In the genomic region with DNA sequence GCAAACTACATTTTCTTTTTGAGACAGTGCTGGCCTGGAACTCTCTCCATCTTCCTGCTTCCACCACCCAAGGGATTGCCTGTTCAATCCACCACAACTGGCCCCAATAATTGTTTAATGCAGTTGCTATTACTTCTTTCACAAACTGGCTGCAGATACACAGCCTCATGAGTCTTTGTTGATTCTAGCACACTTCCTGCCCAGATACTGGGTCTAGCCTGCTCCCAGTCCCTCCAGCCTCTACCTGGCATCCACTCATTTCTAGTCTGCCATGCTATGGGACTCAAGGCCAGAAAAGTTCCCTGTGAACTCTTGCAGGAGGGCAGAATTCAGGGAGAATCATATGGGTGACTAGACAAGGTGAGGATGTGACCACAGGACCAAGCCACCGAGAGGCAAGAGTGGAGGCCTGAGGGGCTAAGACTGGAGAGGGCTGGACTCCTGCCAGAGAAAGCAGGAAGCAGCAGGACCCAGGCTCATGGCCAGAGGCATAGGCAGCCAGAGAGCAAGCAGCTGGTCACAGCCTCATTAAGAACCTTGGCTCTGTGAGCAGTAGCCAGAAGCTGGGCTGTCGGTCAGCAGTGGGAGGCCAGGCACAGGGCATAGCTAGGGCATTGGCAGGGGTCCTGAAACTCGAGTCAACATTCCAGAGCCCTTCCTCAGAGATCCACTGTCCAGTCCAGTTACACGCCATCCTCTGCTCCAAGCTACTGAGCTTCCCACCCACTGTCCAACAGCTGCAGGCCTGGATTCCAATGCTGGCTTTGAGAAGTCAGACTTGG, we compare ENCODE assay signal across 8 mouse cellular contexts. TPM values are rescaled to one million over a fixed set of nuclear protein-coding genes. Genes with fewer than 3 reads are reported as not detected.
A peak's percentile ranks its signal among the peaks of the same experiment; 100 is the strongest.
DNase-seq lines count a peak whose midpoint lies in the region; ATAC-seq and TF ChIP-seq lines count a peak whose summit lies in the region.

No protein-coding gene starts in this region.

- intact Hi-C loops in left cerebral cortex, postnatal 10 days (cut with DNase I): no loop called here
- intact Hi-C loops in left cerebral cortex, postnatal 36 days (cut with DNase I): no loop called here

- TF ChIP-seq CTCF in cerebellum, adult 2 months (IDR thresholded peaks at IDR 0.05; ENCODE audit: borderline replicate concordance, insufficient read depth, low read depth, low read length): no peak
- no peak for TF ChIP-seq CTCF in small intestine, adult 2 months (IDR thresholded peaks at IDR 0.05; ENCODE audit: extremely low read depth, insufficient read length, insufficient replicate concordance, low read depth, low read length)

- DNase-seq in left cerebral cortex, postnatal 10 days (ENCODE audit: extremely low spot score in 1 of 2, low spot score in 2 of 2): peak; percentile 58 to 89
- DNase-seq in left cerebral cortex, postnatal 36 days (ENCODE audit: low spot score in 2 of 2): no peak
- DNase-seq in cerebellum, adult 2 months: peak; percentile 12 to 27
- no peak for DNase-seq in heart, embryonic 10.5 days (ENCODE audit: low spot score)
- peak; percentile 63 for DNase-seq in kidney, adult 9 months
- DNase-seq in thymus, postnatal 36 days: no peak

- ATAC-seq in liver, embryonic 15.5 days (ENCODE audit: insufficient read depth): no peak

- no peak for TF ChIP-seq POLR2A in cerebellum, adult 2 months (IDR thresholded peaks at IDR 0.05; ENCODE audit: borderline replicate concordance, insufficient read depth, low read length)
- no peak for TF ChIP-seq POLR2A in small intestine, adult 2 months (IDR thresholded peaks at IDR 0.05; ENCODE audit: low read depth, low read length)

- no peak overlapping the region for H3K4me2 ChIP-seq in liver, embryonic 15.5 days

- no peak overlapping the region for H3K9ac ChIP-seq in liver, embryonic 15.5 days

- no peak overlapping the region for H3K27ac ChIP-seq in cerebellum, adult 2 months (ENCODE audit: insufficient read depth, low read length)
- peak overlapping the region; percentile 52; the same call in 1 of the 2 replicates for H3K27ac ChIP-seq in heart, embryonic 10.5 days
- peak overlapping the region; percentile 29; the same call in 1 of the 2 replicates for H3K27ac ChIP-seq in liver, embryonic 15.5 days (replicated peaks)
- H3K27ac ChIP-seq in small intestine, adult 2 months (ENCODE audit: insufficient read depth, low read depth, low read length): peak overlapping the region; percentile 71

- 5% methylated on average over 4 of the region's 4 CpGs for WGBS in cerebellum, adult 2 months
- WGBS in heart, embryonic 10.5 days: 47% methylated on average over 4 of the region's 4 CpGs
- 49% methylated on average over 4 of the region's 4 CpGs for WGBS in liver, embryonic 15.5 days (ENCODE audit: insufficient replicate concordance)
- WGBS in small intestine, adult 2 months: 45% methylated on average over 4 of the region's 4 CpGs

- H3K36me3 ChIP-seq in heart, embryonic 10.5 days: no peaks in the 10 kb centered on the region
- no peaks in the 10 kb centered on the region for H3K36me3 ChIP-seq in liver, embryonic 15.5 days (replicated peaks)
- H3K36me3 ChIP-seq in small intestine, adult 2 months (ENCODE audit: control insufficient read depth, insufficient read depth, low read length): no peaks in the 10 kb centered on the region; the same call in 1 of the 2 replicates

- no peaks in the 10 kb centered on the region for H3K9me3 ChIP-seq in heart, embryonic 10.5 days
- H3K9me3 ChIP-seq in liver, embryonic 15.5 days (replicated peaks): no peaks in the 10 kb centered on the region

- no peak overlapping the region for H3K4me3 ChIP-seq in cerebellum, adult 2 months (replicated peaks; ENCODE audit: insufficient read depth, low read depth, low read length)
- no peak overlapping the region for H3K4me3 ChIP-seq in heart, embryonic 10.5 days
- H3K4me3 ChIP-seq in liver, embryonic 15.5 days (replicated peaks): no peak overlapping the region
- no peak overlapping the region for H3K4me3 ChIP-seq in small intestine, adult 2 months (ENCODE audit: low read depth, low read length)

- H3K27me3 ChIP-seq in cerebellum, adult 2 months (ENCODE audit: control insufficient read depth, insufficient read depth, low read length): no peaks in the 10 kb centered on the region; the same call in 1 of the 2 replicates
- H3K27me3 ChIP-seq in heart, embryonic 10.5 days (ENCODE audit: insufficient read depth, poor library complexity, severe bottlenecking): 0 out of 2 replicates have a peak, but pooled peaks cover 4% of the 10 kb centered on the region
- H3K27me3 ChIP-seq in liver, embryonic 15.5 days: no peaks in the 10 kb centered on the region
- no peaks in the 10 kb centered on the region for H3K27me3 ChIP-seq in small intestine, adult 2 months (ENCODE audit: control insufficient read depth, insufficient read depth, low read length)

- H3K4me1 ChIP-seq in cerebellum, adult 2 months (ENCODE audit: control insufficient read depth, insufficient read depth, low read length): no peaks in the 10 kb centered on the region
- 0 out of 2 replicates have a peak, but pooled peaks cover 2% of the 10 kb centered on the region for H3K4me1 ChIP-seq in heart, embryonic 10.5 days
- H3K4me1 ChIP-seq in liver, embryonic 15.5 days (replicated peaks): peaks cover 17% of the 10 kb centered on the region
- H3K4me1 ChIP-seq in small intestine, adult 2 months (ENCODE audit: control insufficient read depth, insufficient read depth, insufficient read length, low read length): peaks cover 6% of the 10 kb centered on the region

RNA-seq across cellular contexts. Expression of a gene that starts 7.4 kb away (rescaled TPM):
- 1 to 10 TPM; 2.8 to 3.6 TPM for total RNA-seq in left cerebral cortex, postnatal 10 days (2021)
- 1 to 10 TPM; 2.5 to 2.7 TPM for total RNA-seq in left cerebral cortex, postnatal 36 days (2021)
- polyA plus RNA-seq in cerebellum, adult 2 months (2012; rRNA removed): 1.6 and 1.7 TPM in 2 replicates
- polyA plus RNA-seq in heart, embryonic 10.5 days (2016; fragmentation: Nextera tagmentation; extraction: Ambion mirVana): 2.5 and 4.2 TPM in 2 replicates
- polyA plus RNA-seq in liver, embryonic 15.5 days (2015; fragmentation: Nextera tagmentation; extraction: Ambion mirVana): 7.7 and 9.3 TPM in 2 replicates
- polyA plus RNA-seq in small intestine, adult 2 months (2012; rRNA removed): 13.5 and 14.2 TPM in 2 replicates

RNA-seq across cellular contexts. Expression of a gene that starts 44.4 kb away (rescaled TPM):
- total RNA-seq in left cerebral cortex, postnatal 10 days (2021): 10 to 100 TPM; 52.8 to 53.6 TPM
- total RNA-seq in left cerebral cortex, postnatal 36 days (2021): 10 to 100 TPM; 59.2 to 70.4 TPM
- 45.9 and 51.9 TPM in 2 replicates for polyA plus RNA-seq in cerebellum, adult 2 months (2012; rRNA removed)
- polyA plus RNA-seq in heart, embryonic 10.5 days (2016; fragmentation: Nextera tagmentation; extraction: Ambion mirVana): 6.3 and 6.4 TPM in 2 replicates
- 3.5 and 3.9 TPM in 2 replicates for polyA plus RNA-seq in liver, embryonic 15.5 days (2015; fragmentation: Nextera tagmentation; extraction: Ambion mirVana)
- polyA plus RNA-seq in small intestine, adult 2 months (2012; rRNA removed): 5.0 and 11.9 TPM in 2 replicates

Comparison
In these comparisons a context has a peak if more than half of its experiments do, and no peak if none do; other contexts are left out.
1. DNase-seq: peak in left cerebral cortex, postnatal 10 days (2 of 2), cerebellum, adult 2 months (2 of 2) and kidney, adult 9 months (single experiment); none in left cerebral cortex, postnatal 36 days (0 of 2), heart, embryonic 10.5 days (single experiment) and thymus, postnatal 36 days (0 of 2).